Mouse (Mus musculus) hindbrain, postnatal 0 days (tissue): ENCODE data around the gene Grk2. TPM values are rescaled to one million over a fixed set of nuclear protein-coding genes. Genes with fewer than 3 reads are reported as not detected.

Source experiments
- ATAC-seq: fragments of 200-750 bp; cut with Nextera tagmentation; 2 replicates; pipeline ENCODE4 v1.8.0; 2017; ENCODE audit warnings: mild to moderate bottlenecking, moderate TSS enrichment, moderate library complexity
- DNase-seq: peaks from one replicate; pipeline ENCODE4 v3.0.0-alpha.2; 2015; ENCODE audit warnings: low spot score
- H3K27ac ChIP-seq: fragments of 300-500 bp; sonication (generic); 2 replicates; pipeline ENCODE4 v1.5.1; 2014; ENCODE audit warnings: mild to moderate bottlenecking
- H3K27me3 ChIP-seq: fragments of 300-500 bp; sonication (generic); 2 replicates; pipeline ENCODE4 v1.6.1; 2014; ENCODE audit warnings: low read length, mixed read lengths; ENCODE audit not compliant: insufficient read depth
- H3K36me3 ChIP-seq: fragments of 300-500 bp; sonication (generic); 2 replicates; pipeline ENCODE4 v1.6.1; 2014; ENCODE audit warnings: low read length, mixed read lengths; ENCODE audit not compliant: insufficient read depth
- H3K4me1 ChIP-seq: fragments of 300-500 bp; sonication (generic); 2 replicates; pipeline ENCODE4 v1.6.1; 2014; ENCODE audit warnings: antibody characterized with exemption, low read length, mixed read lengths; ENCODE audit not compliant: insufficient read depth
- H3K4me2 ChIP-seq: fragments of 300-500 bp; sonication (generic); 2 replicates; pipeline ENCODE4 v1.6.1; 2014; ENCODE audit warnings: low read depth, mild to moderate bottlenecking, low read length, moderate library complexity, mixed read lengths
- H3K4me3 ChIP-seq: fragments of 300-500 bp; sonication (generic); 2 replicates; pipeline ENCODE4 v1.5.1; 2014; ENCODE audit warnings: low read length
- H3K9ac ChIP-seq: fragments of 300-500 bp; sonication (generic); replicated peaks from 2 replicates; pipeline ENCODE4 v1.6.1; 2014; ENCODE audit warnings: mild to moderate bottlenecking, low read length, moderate library complexity, mixed read lengths
- H3K9me3 ChIP-seq: fragments of 300-500 bp; sonication (generic); 2 replicates; pipeline ENCODE4 v1.6.1; 2016; ENCODE audit warnings: low read length, mixed read lengths
- CTCF ChIP-seq: IDR thresholded peaks from 2 replicates; pipeline ENCODE4 v1.5.1; 2016; ENCODE audit warnings: antibody characterized with exemption, control low read depth, low read depth
- WGBS: fragments of 180-500 bp; shearing (Covaris S2); extraction: QIAGEN DNeasy Blood & Tissue Kit; methylation state at CpG from one replicate; pipeline ENCODE4 v1.1.7; 2014; 5-methylcytosine and 5-hydroxymethylcytosine counted together
- polyA plus RNA-seq: library from polyadenylated mRNA; unstranded; fragments of >200 nt; fragmentation: Nextera tagmentation; extraction: Ambion mirVana; gene quantifications from 2 replicates; pipeline ENCODE4 v1.2.1, GENCODE M21; 2015
- total RNA-seq: library from RNA; depleted of rRNA; stranded (reverse); fragments of >200 nt; gene quantifications from 2 replicates; pipeline ENCODE4 v1.2.3, GENCODE M21; 2014

Grk2 gene
- total and polyA plus RNA-seq, 2 experiments from 2014 or later = 25.8 to 142 TPM

GRCm38 (mm10) chr19:4295391-4295790 is 10.6 kb downstream of the Grk2 start:
- no peak for ATAC-seq
- H3K27me3 ChIP-seq = no peaks in the 10 kb centered on the region
- no peak overlapping the region for H3K4me3 ChIP-seq
- H3K9me3 ChIP-seq = no peaks in the 10 kb centered on the region
- no peak for TF ChIP-seq CTCF
- no peak for DNase-seq
- peaks cover 25% of the 10 kb centered on the region for H3K36me3 ChIP-seq
- no peak overlapping the region for H3K4me2 ChIP-seq
- peaks cover 8% of the 10 kb centered on the region; the same call in 1 of the 2 replicates for H3K4me1 ChIP-seq
- H3K9ac ChIP-seq = no peak overlapping the region
- WGBS = 90% methylated on average over 4 of the region's 4 CpGs
- H3K27ac ChIP-seq = no peak overlapping the region

DNA sequence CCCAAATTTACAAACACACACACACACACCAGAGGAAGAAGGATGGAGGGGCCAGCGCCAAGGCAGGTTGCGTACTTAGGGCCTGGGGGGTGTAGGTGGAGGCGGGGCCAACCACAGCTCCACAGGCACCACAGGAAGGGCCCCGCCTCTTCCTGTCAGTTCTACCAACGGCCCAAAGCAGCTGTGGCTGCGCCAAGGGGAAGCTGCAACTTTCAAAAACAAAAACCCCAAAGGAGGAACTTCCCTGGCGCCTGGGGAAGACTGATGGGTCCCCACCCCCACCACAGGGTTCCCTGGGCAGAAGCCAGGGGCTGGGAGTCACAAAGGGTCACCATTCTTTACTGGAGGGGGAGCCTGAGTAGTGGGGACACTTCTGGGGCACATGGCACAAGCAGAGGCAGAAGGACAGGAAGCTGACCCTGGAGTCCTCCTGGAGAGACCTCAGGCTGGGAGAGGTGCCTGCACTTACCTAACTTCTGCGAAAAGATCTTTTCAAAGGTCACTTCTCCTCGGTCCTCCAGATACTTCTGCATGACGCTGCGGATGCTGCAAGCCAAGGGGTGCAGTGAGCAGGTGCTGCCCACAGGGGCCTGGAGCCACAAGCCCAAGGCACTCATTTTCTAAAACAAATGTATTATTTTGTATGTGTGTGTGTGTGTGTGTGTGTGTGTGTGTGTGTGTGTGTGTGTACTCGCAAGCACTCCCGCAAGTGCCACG is 11.5 kb downstream of the Grk2 start:
- no peak overlapping the region for H3K4me2 ChIP-seq
- no peak overlapping the region for H3K9ac ChIP-seq
- H3K4me1 ChIP-seq = no peaks in the 10 kb centered on the region
- H3K27ac ChIP-seq = no peak overlapping the region
- WGBS = 73% methylated on average over 14 of the region's 14 CpGs
- H3K9me3 ChIP-seq = no peaks in the 10 kb centered on the region
- no peak overlapping the region for H3K4me3 ChIP-seq
- ATAC-seq (no peak), DNase-seq (no peak)
- TF ChIP-seq CTCF = no peak
- no peaks in the 10 kb centered on the region for H3K27me3 ChIP-seq
- peaks cover 34% of the 10 kb centered on the region for H3K36me3 ChIP-seq

DNA sequence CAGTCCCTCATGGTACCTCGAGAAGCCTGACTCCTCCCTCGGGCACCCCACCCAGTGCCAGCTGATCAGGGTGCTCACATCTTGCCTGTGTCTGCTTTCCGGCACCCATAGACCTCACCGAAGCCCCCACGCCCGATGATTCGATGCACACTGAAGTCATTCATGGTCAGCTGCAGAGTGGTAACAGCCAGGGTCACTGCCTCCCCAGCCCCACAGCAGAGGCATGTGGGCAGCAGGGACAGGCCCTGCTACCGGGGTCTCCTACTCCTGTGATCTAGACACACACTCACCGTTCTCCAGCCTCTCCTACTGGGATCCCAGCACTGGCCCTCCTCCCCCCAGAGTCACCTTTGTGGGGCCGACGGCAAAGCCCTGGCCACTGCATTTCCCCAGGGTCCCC is 14.9 kb downstream of the Grk2 start:
- ATAC-seq (no peak), DNase-seq (no peak)
- Histone ChIP-seq H3K27me3 (no peaks in the 10 kb centered on the region), H3K36me3 (peaks cover 63% of the 10 kb centered on the region), H3K27ac (no peak overlapping the region), H3K9me3 (no peaks in the 10 kb centered on the region), H3K4me3 (no peak overlapping the region), H3K9ac (no peak overlapping the region), H3K4me1 (no peaks in the 10 kb centered on the region), H3K4me2 (no peak overlapping the region)
- 88% methylated on average over 11 of the region's 11 CpGs for WGBS
- TF ChIP-seq CTCF = no peak

DNA sequence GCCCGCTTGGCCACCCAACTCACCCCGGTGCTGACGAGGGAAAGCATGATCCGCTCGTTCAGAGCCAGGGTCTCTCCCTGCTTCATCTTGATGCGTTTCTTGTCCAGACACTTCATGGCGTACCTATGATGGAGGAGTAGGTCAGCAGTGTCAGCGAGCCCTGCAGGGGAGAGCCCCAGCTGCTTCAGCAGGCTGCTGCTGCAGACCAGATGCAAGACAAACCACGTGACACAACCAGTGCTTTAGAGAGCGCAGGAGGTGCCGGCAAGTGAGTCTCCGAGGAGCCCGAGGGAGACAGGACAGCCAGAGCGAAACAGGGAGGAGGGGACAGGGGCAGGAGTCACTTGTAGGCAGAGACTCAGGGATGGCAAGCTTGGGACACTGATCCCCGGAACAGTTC is 15.3 kb downstream of the Grk2 start:
- no peaks in the 10 kb centered on the region for H3K4me1 ChIP-seq
- ATAC-seq (no peak), DNase-seq (no peak)
- no peak for TF ChIP-seq CTCF
- H3K4me3 ChIP-seq = no peak overlapping the region
- H3K9ac ChIP-seq = no peak overlapping the region
- H3K36me3 ChIP-seq = peaks cover 64% of the 10 kb centered on the region
- no peak overlapping the region for H3K4me2 ChIP-seq
- 73% methylated on average over 15 of the region's 15 CpGs for WGBS
- H3K9me3 ChIP-seq = no peaks in the 10 kb centered on the region
- no peak overlapping the region for H3K27ac ChIP-seq
- no peaks in the 10 kb centered on the region for H3K27me3 ChIP-seq

- Histone ChIP-seq H3K9me3 (no peaks in the 10 kb centered on the region), H3K27ac (peak overlapping the region; percentile 81), H3K9ac (0 out of 2 replicates have a peak overlapping the region, but pooled peaks have one; percentile 85), H3K4me1 (peaks cover 6% of the 10 kb centered on the region), H3K36me3 (peaks cover 21% of the 10 kb centered on the region), H3K4me2 (peak overlapping the region; percentile 74), H3K27me3 (no peaks in the 10 kb centered on the region), H3K4me3 (peak overlapping the region; percentile 64)
- no peak for DNase-seq
- WGBS = 29% methylated on average over 7 of the region's 7 CpGs
- no peak for TF ChIP-seq CTCF
- no peak for ATAC-seq
Measured at GRCm38 (mm10) chr19:4283653-4284052, 22.4 kb downstream of the Grk2 start.

DNA sequence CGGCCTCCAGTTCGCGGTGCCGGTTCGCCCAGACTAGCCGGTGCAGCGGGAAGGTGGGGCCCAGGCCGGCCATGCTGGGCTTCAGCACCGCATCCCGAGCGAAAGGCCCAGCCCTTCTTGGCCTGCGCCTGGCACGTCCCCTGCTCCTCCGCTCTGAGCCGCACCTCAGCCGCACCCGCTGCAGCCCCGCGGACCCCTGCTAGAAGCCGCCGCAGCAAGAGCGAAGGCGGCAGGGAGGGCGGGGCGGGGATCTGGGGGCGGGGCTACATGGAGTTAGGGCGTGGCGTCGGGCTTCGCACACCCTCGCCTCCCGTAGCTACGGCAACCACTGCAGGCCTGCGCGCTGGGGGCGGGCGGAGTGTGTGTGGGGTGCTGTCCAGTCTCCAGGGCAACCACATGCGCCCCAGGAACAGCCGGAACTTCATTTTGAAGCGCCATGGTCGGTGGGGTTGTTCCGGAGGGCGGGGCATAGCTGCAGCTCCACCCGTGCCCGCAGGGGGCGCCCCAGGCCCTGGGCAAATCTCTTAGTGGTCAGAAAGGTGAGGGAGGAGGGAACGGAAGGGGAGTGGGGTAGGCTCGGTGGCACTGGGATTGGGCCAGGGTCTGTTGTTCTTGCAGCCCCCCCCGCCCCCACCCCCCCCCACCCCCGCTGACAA is 23.0 kb downstream of the Grk2 start, which contains the start of gene Ankrd13d:
TSS of gene Ankrd13d (minus strand) at position 240 of the 656 bp plus-strand sequence.
- under 1% methylated on average over 46 of the region's 50 CpGs for WGBS

GRCm38 (mm10) chr19:4280425-4280824 is 25.6 kb downstream of the Grk2 start:
- DNase-seq = no peak
- peaks cover 3% of the 10 kb centered on the region; the same call in 1 of the 2 replicates for H3K36me3 ChIP-seq
- no peak overlapping the region for H3K27ac ChIP-seq
- H3K9ac ChIP-seq = no peak overlapping the region
- peaks cover 6% of the 10 kb centered on the region for H3K4me1 ChIP-seq
- WGBS = 94% methylated on average over 9 of the region's 9 CpGs
- no peak for ATAC-seq
- no peaks in the 10 kb centered on the region for H3K27me3 ChIP-seq
- TF ChIP-seq CTCF = no peak
- H3K4me3 ChIP-seq = no peak overlapping the region
- H3K4me2 ChIP-seq = no peak overlapping the region
- no peaks in the 10 kb centered on the region for H3K9me3 ChIP-seq

More for the DNA sequence above, 23.0 kb downstream of the Grk2 start, which contains the start of gene Ankrd13d:
- Histone ChIP-seq H3K36me3 (peaks cover 20% of the 10 kb centered on the region), H3K4me3 (peak within 1 kb of the TSS; percentile 64), H3K27ac (peak within 1 kb of the TSS; percentile 81), H3K27me3 (no peaks in the 10 kb centered on the region), H3K9ac (peak within 1 kb of the TSS; percentile 85), H3K4me2 (peak within 1 kb of the TSS; percentile 74), H3K9me3 (no peaks in the 10 kb centered on the region), H3K4me1 (peaks cover 6% of the 10 kb centered on the region)
- DNase-seq (peak; percentile 94), ATAC-seq (peak; percentile 95)
- TF ChIP-seq CTCF = peak; percentile 81
